Mouse (Mus musculus) gastrocnemius, postnatal 36 days (tissue): ENCODE measurements at regions not wholly inside any gene's neighbourhood (a gene's known extent, or its start where the extent isn't known, plus 50 kb on each side); places are given as distances from the start of the nearest gene placed in this dataset.
A peak's percentile ranks its signal among the peaks of the same experiment; 100 is the strongest.

Experiments used
- DNase-seq, 2 experiments: peaks; one replicate each; pipeline ENCODE4 v3.0.0; 2022
- intact Hi-C: fragments of 180-260 bp; cut with DNase I; formaldehyde crosslinking; loops from one replicate; pipeline ENCODE4 v1.15.1; 2025

DNA sequence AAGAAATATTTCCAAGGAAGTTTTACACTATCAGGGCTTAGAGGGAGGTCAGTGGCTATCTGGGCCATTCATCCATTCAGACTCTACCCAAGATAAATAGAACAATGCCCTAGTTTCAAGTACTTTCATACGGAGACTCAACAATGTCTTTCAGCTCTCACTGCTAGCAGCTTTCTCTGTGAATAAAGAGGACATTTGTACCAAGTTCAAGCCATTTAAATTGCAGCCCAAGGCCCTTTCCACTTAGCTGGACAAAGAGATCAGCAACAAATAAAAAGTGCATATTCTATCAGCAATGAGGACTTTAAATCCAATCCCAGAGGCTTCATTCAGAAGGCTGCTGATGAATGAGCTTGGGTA lies 383.1 kb upstream of the Actbl2 start:
- DNase-seq = no peak
- intact Hi-C loops = no loop called here

DNA sequence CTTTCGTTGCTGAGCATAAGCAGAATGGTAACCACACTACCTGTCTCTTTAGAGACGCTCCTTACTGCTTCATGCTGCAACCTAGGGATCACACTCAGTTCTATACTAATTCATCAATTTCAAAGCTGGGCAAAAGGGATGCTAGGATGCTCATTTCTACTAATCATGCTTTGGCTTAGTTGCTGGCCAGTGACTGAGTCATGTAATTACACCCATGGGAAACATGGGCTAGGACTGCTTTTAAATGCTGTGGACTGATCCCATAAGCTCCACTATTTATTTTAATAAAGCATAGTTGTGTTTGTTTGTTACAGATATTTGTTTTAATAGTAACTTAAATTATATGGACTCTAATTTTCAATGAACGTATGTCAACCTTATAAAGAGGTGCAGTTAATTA lies 373.2 kb upstream of the Actbl2 start:
- intact Hi-C loops = no loop called here
- no peak for DNase-seq

DNA sequence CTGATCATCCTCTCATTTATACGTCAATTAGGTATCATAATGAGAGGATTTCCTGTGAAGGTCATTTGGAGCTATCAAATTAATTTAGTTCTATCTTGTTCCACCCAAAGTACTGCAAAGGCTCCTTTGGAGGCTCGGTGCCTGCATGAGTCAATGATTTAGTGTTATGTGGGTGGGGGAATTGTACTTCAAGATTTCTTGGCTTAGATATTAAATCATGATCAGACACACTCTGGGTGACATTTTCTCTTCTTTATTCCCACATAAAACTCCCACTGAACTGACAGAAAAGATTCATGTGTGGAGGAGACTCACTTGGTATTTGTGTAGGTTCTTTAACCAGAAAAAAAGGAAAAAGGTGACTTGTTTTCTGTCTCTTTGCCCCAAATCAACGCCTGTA lies 372.6 kb upstream of the Actbl2 start:
- intact Hi-C loops = no loop called here
- DNase-seq = no peak

DNA sequence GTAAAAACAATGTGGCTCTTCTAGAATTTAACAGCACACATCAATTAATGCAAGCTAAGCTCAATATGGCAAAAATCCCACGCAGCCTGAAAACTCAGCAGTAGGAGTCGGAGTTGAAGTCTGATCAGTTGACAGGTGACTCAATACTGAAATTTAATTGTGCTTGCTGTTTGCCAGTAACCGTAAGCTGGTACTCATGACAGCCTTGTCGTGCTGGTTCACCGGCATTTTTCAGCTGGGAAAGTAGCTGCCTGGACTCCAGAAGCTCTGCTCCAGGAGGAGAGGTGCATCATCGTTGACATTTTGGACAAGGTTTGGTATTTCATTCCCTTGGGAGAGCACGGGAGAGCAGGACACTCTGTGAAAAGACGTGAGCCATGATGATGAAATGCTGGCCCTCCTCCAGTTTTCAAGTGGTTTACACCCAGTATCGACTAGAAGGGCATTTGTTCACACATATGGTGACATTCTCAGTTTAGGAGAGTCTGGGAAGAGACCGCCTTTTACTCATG lies 372.1 kb upstream of the Actbl2 start:
- peak in 1 of 2 experiments; percentile 30 for DNase-seq
- intact Hi-C loops = no loop called here

DNA sequence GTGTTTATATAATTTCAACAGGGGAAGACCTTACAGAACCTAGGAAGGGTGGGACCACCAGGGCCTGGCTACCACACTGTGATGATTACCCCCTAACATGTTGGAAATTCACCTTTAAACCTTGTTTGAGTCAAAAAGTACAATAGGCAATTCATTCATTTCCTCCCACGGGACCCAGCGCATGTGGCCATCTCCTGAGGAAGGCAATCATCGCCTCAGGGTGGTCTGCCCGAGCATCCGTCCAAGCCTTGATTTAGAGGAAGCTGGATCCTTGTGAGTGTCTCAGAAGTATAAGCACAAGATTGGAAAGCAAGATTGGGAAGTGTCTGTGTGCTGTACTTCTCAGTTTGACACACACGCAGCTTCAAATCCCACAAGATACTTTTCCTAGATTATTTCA lies 360.9 kb upstream of the Actbl2 start:
- DNase-seq = peak in 1 of 2 experiments; percentile 27
- intact Hi-C loops = no loop called here

DNA sequence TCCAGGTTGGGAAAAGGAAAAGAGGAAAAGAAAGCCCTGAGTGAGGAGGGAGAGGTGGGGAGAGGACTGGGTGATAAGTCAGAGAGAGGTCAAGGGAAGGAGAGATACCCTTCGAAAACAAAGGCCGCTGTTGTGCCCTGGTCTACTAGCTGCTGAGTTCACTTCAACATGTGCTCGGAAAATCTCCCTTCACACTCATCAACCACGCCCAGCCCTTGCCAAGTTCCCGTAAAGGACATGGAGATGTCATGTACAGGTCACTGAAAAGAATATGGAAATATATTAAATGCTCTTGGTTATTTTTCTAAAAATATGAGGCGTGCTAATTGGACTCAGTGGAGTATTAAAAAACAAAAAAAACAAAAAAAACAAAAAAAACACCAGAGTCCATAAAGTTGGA lies 359.5 kb upstream of the Actbl2 start:
- intact Hi-C loops = no loop called here
- no peak for DNase-seq

DNA sequence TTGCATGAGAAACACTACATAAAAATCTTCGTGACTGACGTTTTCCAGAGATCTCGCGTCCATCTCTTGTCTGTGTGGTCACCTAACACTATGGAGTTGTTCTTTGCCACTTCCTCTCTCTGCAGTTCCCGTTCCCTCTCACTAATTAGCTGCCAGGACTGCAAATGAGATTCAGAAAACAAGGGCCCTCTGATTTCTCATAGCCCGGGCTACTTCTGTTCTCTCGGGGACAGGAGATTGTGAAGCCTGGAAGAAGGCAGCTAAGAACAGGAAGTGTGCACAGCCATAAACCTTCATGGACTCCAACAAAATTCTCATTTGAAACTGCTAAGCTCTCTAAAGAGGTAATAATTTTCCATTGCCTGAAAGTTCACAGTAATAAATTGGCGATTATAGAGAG lies 358.9 kb upstream of the Actbl2 start:
- intact Hi-C loops = no loop called here

DNA sequence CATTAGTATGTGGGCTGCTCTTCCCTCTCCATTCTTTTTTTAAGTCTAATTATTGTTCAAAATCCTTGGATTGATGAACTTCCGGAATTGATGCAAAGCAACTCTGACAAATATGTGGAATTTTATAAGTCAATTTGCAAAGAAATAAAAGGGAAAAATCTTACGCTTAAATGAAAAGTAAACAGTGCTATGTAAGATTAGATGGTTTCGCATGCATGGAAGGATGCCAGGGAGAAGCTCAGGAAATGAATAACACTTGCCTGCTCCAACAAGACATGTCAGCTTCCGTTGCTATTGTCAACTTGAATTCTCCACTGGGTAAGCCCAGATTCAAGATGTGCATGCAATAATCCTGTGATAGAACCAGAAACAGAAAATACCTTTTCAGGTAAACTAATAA lies 357.2 kb upstream of the Actbl2 start:
- intact Hi-C loops = no loop called here
- no peak for DNase-seq

More for the DNA sequence above, 358.9 kb upstream of the Actbl2 start:
- DNase-seq = no peak

DNA sequence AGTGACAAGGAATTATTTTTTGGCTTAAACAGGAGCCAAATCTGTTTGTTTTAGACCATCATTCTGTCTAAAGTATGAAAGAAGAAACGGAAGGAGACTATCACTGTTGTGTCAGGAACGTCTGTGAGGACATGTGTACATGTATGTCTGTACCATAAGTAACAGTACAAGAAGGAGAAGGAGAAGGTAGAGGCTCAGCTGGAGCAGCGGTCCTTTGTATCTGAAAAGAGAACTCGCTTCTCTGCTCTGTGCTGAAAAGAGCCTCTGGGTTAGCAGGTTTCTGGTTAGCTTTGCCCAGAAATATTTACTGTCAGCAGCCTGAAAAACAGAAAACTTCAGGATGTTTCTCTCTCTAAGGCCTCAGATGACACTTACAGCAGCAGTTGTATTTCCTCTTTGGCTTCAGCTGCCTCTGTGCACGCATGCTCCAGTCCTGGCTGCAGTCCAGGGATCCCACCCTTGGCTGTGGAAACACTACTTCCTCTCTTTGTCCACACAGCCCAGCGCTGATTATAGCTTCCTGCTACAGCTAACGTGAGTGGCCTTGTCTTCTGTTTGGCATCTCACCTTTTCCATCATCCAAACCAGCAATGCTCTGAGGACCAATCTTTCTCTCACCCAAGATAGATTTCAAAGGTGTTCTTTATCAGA lies 351.7 kb upstream of the Actbl2 start:
- intact Hi-C loops = no loop called here
- peak; percentile 79 to 87 for DNase-seq

DNA sequence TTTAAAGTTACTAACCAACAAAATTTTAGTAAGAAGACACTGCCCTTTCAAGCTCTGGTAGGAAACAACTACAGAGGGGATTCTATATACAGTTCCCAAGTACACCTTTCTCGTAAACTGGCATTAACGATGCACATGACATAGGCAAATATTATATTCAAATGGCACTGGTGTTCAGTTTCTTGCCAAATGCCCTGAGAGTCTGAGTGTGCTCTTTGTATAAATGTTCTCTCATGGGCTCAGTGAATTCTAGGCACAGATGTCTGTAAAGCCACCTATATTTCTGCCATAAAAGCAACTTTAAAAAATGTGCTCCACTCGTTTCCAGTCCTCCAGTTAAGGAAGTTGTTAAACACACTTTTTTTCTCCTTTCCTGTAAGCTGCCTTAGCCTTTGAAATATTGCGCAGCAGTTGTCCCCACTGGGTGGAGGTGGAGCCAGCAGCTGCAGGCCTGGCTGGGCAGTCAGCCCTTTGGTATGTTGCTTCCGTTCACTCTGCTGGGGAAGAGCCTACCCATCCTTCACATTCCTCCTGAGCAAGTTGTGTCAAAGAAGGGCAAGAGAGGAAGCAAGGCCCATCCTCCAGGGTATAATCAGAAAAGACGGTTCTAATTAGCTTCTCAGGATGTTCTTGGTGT lies 347.4 kb upstream of the Actbl2 start:
- peak; percentile 25 to 58 for DNase-seq
- intact Hi-C loops = no loop called here

DNA sequence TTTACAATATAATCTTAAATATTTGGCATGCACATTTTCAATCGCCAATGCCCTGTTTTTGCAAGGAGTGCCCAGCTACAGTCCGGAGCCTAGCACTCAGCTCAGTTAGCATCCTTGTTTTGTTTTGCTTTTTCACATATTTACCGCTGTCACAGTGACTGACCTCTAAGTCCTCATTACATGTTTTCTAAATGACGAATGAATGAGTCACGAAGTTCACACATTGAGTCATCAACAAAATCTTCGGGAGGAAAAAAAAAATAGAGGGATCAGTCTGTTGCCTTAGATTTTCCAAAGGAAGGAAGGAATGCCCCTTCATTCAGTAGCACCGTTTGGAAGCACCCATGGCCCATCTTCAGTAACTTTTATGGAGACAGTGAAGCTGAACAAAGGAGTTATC lies 342.9 kb upstream of the Actbl2 start:
- intact Hi-C loops = no loop called here
- no peak for DNase-seq

DNA sequence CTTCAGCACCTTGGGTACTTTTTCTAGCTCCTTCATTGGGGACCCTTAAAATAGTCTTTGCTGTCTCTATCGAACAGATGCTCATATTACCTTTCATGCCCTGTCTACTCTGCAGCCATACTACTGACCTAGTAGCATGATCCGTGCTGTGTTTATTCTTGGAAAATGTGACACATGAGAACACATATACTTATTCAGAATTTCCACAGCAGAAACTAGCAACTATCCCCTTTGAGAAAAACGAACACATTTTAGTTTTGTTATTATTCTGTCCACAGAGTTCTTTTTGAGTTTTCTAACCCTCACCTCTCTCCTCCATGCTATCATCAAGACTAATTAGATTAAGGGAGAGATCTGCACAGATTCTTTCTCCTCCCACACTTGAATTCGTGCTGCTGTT lies 341.6 kb upstream of the Actbl2 start:
- intact Hi-C loops = no loop called here
- DNase-seq = no peak

DNA sequence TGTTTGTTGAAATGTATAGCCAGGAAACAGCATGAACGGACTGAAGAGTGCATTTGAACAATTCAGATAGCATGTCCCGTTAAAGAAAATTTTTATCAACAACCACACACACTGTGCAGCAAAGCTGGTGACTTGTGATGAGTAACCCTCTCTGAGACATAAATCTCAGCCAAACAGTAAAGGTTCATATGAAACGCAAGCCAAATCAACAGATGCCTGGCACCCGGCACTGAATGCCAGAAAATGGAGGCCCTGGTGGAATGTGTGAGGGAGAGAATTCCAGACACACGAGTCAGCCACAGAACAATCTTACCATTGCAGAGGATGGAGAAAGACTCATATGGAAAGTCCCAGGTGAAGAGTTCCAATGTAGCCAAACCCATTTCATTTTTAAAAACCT lies 341.1 kb upstream of the Actbl2 start:
- no peak for DNase-seq
- intact Hi-C loops = no loop called here

DNA sequence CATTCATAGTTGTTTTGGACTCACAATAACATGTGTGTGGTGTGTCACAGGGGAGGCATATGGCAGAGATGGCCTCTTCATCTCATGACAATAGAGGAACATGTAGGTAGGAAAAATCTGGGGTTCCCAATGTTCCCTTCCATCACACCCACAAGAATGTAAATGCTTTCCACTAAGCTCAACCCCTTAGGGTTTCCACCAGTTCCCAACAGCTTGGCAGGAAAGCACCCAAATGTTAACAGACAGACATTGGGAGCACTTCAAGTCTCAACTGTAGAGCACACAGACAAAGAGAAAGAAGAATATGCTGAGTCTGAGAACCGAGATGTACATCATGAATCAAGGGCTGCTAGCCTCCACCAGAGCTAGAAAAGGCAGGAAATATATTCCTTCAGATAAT lies 339.7 kb upstream of the Actbl2 start:
- intact Hi-C loops = no loop called here
- no peak for DNase-seq

DNA sequence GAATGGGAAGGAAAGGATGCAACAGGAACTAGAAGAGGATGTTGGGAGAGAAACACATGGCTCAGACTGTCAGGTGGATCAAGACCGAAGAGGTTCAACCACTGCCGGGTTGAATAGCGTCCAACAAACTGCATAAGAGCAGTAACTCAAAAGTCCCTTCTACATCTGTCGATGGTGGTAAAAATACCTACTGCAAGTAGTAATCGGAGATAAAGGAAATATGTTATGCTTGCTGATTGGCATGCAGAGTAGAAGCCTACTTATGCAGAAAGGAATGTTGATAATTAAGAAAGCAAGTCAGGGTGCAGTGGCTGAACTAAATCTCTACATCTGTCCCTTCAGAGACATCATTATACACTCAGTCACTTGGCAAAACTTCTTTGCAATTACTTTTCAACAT lies 330.9 kb upstream of the Actbl2 start:
- intact Hi-C loops = no loop called here
- no peak for DNase-seq

DNA sequence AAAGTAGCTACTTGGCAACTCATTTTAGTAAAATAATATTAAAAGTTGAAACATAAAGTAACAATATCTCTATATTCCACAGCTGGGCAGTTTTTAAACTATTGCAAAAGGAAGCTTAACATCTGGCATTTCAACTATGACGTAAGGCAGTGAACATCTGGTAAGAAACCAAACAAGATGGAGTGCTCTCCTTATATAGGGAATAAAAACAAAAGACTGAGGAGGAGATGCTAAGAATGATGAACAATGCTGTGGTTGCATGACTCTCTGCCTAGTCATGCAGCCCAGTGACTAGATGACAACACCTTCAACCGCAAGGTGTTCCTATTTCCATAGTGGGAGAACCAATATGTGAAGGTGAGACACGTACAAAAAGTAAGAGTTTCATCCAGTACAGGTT lies 329.9 kb upstream of the Actbl2 start:
- intact Hi-C loops = no loop called here
- no peak for DNase-seq

DNA sequence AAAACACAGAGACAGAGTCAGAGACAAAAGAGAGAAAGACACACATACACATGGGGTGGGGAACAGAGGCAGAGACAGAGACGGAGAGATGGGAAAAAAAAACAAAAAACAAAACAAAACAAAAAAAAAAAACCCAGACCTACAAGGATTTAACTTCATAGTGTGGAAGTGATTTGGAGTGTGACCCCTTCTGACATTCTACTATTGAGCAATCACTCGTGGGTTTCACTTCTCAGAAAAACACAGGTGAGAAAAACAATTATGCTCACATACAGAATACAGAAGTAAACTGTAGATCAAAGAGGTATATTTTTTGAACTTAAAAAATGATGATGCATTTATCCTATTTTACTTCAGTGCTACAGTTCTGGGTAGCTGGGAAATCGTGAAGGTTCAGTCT lies 326.7 kb upstream of the Actbl2 start:
- DNase-seq = no peak
- intact Hi-C loops = no loop called here

DNA sequence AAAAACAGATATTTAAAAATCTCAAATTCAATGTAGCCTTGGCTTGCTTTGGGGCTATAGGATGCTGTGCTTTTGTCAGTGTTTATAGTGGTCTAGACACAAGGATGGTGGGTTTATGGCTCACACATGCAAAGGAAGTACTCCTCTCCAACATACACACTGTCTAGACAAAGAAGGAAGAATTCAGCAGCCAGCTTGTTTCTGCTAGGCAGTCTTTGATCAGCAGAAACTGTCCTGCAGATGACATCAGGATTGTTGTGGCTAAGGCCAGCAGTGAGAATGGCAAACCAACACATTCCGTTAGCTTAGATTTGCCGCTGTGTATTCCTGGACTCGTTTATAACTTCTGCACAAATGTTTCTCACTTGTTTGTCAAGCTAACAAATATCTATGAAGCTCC lies 325.9 kb upstream of the Actbl2 start:
- no peak for DNase-seq
- intact Hi-C loops = no loop called here

DNA sequence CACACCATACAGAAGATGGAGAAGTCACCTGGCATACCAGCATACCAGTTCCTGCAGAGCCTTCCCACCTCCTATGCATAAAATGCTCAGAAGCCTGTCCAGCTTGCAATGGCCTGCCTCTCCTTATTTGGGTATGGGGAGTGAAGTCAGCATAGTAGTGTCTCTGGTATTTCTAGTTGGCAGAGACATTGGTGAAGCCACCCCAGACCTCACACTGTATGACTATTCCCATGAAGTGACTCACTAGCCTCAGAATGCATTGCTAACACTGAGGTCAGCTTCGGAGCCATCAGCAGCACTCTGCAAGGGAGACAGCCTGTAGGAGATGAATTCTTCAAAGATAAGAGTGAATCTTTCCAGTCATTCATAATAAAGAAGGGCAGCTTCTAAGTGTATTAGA lies 325.2 kb upstream of the Actbl2 start:
- intact Hi-C loops = no loop called here
- no peak for DNase-seq

DNA sequence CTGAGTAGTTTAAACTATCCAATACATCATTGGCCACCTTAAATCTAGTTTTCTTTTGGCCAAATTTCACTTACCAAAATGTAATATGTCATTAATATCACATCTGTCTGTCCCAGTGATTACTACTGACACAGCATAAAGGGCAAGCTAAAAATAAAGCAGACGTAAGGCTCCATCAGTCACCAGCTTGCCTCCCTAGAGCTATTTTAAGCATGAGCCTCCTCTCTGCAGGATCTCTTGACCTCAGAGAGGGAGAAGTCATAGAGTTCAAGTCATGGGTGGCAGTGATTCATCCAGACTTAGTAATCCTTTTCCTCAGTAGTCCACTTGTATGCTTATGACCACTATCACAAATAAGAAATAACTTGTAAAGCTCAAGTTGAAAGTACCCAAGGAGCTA lies 313.2 kb upstream of the Actbl2 start:
- no peak for DNase-seq

DNA sequence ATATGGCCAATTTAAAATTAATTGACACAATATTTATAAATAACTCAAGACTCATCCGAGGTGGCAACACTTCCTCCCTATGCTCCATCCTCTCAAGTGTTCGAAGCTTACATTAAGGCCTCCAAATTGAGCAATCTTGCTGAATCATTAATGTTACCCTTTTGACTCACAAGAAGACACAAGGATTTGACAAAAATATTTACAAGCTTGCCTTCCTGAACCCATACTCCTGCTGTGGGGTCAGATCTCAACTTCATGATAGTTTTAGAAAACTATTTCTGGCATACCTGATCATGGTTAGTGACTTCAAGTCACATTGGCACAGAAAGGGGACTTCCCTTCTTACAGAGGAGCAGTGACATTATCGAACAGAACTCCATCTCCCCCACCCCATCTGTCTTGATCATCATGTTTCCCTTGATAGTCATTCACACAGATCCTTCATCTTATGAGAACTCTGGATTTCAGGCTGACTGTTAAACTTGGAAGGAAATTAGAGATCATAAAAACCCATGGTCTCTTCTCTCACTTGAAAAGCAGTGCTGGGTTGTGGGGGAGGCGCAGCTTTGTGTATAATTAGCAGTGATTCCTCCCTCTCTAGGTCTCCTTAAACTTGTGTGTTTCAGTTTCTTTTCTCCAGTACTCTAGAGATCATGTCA lies 311.7 kb upstream of the Actbl2 start:
- intact Hi-C loops = no loop called here
- no peak for DNase-seq

More for the DNA sequence above, 313.2 kb upstream of the Actbl2 start:
- intact Hi-C loops = no loop called here

DNA sequence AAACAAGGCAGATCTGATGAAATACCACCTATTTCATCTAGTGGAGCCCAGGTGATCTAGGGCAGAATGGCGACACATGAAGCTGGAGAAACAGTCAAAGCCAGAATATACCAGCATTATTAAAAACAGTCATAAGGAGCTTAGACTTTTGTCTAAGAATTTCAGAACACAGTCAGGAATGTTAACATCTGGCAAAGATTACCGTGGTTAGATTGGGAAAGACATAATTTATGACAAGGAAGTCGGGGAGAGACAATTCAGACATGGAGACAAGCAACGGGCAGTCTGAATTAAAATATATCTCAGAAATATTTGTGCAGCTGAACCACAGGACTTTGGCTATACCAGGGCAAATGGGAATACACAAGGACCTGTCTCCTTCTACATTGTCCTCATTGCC lies 310.8 kb upstream of the Actbl2 start:
- intact Hi-C loops = no loop called here
- DNase-seq = no peak
